Mouse (Mus musculus): ENCODE measurements at regions not wholly inside any gene's neighbourhood (a gene's known extent, or its start where the extent isn't known, plus 50 kb on each side); places are given as distances from the start of the nearest gene placed in this dataset.

DNA sequence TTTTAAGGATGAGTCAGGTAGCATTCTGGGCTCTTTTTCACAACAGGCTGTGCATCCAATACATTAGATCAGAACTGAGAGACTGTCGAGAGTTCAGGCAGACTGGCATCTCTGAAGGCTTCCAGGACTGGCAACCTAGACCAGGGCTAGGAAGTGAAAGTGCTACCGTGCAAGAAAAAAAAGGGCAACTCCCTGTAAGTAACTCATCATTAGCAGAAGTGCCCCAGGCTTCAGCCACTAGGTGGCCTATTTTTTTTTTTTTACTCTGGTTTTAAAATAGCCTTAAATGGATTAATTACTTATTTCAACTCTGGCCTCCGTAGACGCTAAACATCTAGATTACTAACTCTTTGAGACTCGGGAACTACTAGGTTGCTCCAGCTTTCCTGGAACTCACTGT is 216.8 kb downstream of the Sp3 start:
- no peak for DNase-seq

DNA sequence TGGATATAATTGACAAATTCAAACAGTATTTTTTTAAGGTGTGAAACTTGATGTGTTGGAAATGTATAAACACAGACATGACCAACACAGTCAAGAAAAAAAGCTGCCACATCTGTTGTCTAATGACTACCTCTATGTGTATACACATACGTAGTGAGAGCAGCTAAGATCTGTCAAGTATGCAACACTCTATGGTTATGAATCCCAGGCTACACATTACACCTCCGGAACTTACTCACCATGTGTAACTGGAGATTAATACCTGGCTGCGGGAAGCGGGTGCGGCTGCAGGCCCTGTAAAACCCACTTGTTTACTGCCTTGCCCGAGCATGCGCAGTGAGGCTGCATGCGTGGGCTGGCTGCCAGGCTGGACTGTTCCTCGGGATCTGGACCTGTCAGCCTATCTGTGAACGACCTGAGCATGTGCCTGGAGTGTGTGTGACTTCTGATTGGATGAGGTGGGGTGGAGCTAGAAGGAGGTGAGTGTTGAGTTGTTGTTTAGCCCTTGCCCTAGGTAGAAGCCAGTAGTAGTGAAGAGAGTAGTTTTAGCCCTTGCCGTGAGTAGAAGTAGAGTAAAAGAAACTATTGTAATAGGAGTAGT is 211.1 kb downstream of the Sp3 start:
- no peak for DNase-seq

DNA sequence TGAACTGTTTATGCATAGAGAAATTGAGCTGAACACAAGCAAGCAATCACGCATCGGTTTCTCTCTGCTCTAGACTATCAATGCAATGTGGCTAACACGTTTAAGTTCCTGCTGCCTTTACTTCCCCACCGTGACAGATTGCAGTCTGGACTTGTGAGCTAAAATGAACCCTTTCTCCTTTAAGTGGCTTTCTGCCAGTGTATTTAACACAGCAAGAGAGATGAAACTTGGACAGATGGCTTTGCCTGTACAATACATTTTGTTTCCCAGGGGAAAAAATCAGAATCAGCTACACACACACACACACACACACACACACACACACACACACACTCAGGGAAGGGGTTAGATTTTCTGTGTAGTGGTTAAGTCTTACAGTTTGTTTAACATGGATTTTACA is 206.8 kb downstream of the Sp3 start:
- no peak for DNase-seq

DNA sequence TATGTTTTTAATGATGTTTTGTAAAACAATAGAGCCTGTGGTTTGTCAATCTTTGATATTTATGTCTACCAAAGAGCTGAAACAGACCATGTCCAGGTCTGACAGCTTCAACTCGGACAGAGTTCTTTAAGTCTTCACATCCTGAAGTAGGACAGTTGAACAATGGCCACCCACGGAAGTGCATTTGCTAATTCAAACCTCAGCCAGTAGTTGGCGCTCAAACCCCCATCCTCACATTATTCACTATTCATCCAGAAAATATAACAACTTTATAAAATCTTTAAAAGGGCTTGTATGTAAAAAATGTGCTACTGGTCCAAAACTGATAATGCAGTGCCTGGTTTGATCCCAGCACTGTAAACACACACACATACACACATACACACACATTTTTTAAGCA is 202.9 kb downstream of the Sp3 start:
- DNase-seq: no peak

DNA sequence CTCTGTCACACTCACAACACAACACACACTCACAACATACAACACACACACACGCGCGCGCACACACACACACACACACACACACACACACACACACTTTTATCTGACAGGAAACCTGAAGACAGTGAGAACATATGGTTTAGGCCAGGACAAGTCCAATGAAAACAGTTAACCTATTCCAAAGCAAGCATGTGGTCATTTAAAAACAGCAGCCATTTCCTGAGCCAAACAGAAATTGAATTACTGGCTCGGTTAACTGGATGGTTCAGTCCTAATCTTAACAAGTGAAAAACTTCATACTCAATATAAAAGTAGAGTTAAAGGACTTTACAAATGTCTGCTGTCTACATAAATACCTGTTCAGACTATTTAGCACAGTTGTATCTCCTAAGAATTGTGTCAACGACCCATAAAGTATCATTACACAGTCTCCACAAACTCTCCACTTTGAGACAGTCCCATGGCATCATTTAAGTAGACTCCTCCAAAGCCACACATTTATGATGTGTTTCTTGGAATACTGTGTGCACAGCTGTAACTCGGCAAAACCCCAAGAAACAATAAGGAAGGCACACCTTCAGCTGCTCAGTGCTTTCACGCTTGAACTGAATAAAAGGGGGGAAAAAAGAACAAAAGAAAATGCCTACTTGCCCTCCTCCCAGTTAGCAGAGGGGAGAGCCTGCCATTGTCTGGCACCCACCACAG is 202.3 kb downstream of the Sp3 start:
- DNase-seq: no peak

DNA sequence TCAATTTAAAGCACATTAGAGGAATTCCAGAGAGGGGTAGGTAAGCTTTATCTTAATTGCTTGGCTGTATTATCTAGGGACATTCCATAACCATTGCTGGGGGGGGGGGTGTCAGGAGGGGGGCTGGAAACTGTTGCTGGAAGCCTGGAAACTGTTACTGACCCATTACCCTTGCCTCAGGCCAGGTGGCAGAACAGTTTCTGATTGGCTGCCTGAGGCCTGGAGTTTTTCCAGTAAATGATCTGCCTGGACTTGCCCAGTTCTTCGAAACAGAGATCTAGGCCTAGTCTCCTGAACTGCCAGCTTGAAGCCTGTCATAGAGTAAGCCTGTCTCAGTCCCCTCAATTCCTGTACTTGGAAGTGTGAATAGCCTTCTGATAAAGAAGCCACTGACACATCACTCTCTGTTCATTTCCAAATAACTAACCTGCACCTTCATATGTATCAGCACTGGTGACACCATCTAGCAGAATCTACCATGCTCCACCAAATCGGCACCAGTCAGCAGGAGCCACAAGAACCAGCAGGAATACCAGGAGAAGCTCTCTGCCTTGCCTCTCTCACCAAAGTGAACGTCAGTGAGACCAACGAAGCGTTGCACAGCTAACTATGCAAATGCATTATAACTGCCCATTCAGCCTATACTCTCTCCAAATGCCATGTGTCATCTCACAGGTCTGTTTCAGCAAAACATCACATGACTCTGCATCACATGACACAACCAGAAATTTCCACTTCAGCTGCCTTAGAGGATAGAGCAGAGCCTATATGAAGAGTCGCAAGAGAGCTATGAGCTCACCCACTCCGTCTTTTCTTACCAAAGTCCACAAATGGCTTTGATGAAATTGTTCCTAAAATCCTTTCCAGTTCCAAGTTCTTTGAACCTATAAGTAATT is 200.7 kb downstream of the Sp3 start:
- DNase-seq: no peak

DNA sequence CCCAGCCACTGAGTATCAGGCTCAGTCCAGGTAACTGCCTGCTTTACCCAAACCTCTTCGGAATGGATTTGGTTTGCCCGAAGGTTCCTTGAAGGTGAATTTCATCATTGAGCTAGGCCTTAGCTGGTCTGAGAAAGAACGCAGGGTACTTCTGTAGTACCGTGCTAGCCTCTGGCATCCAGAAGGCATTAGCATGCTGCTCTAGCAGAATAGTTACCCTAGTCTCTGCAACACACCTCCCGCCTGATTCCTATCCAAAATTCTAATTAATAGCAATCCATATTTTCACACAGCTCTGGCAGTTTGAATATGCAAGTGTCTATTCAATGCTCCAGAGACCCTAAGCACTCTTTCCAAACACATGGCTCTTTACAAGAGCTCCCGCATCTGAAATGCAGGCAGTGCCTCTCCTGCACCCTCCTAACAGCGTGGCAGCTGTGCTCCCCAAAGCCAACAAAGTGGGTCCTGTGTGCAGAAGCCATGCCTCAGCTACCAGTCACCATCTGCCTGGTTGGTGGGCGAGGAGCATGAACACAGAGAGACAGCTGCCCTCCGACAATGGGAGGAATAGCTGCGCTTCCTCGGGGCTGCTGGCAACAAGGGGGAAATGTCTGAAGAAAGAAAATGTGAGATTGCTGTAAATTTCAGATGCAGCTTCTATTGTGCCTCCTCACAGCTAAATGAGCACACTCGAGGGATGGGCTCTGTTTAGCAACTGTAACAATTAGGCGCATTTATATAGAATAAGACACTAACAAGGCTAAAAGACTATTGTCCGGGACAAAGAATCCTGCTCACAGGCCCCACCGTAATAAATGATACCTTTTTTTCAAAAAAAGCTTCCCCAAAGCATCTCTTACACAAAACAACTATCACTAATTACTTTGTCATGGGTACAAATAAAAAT is 198.6 kb downstream of the Sp3 start:
- no peak for DNase-seq

DNA sequence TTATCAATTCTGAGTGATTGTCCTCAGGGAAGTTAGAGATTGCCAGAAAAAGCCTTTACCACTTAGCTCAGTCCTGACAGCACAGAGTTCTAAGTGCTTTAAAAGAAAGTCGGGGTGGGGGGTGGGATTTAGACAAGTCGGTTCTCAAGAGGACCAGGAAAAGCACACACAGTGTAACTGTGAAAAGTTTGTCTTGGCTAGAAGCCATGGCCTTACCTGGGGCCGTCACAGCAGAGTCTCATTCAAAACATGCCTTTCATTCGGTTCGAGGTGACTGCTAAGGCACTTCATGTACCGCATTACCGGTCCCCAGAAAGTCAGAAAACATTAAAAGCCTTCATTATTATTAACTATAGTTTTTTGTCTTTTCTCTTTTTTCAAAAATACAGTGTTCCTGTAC is 197.9 kb downstream of the Sp3 start:
- DNase-seq: no peak

DNA sequence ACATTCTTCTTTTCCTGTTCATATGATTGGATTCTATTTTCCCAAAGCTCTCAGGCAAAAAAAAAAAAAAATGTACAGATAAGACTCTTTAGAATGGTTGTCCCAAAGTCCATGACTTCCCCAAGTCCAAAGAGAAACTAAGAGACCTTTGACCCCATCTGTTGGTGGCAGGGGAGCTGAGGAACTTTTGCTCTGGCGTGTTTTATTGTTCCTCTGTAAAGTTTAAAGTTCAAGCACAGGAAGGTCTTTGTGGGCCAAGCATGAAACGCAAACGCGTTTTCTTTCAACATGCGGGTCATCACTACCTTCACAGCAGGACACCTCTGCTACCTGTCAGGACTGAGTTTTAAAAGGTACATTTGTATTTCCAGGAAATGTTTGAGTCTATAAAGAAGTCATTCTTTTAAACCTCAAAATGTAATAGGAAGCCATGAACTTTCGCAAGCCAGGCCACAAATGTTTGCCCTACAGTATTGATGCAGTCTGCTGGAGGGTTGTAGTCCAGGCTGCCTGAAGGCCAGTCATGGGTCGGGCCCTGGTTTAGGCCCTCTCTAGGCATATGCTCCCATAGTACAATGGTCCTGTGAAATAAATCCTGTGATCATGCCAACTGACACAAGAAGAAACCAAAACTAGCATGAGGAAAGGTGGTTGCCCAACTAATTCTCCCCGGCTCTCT is 194.7 kb downstream of the Sp3 start:
- DNase-seq: no peak

DNA sequence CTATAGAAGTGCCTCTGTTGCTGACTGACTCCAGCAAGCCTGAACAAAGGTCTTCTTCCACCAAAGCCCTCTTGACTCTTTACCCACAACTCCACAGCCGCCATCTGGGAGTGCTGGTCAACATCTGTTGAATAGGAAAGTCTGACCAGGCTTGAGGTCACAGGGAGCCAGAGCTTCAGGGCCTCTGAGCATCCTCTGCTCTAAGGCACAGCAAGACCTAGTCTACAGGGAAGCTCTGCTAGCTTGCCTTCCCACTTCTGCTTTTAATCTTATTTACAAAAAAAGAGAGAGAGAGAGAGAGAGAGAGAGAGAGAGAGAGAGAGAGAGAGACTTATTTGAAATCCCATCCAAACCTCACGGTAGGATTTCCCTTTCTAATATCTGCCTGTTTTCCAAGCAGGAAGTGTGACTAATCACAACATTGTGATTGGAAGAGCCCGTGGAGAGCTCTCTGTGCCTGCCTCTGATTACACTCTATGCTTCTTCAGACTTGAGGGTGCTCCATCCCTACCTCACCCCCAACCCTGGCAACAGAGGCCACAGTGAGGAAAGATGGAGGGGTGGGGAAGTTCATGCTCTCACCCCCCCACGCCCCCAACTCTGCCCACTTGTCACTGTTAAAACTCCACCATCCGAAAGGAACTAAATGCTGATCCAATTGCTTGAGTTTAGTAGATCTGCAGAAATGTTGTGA is 194.1 kb downstream of the Sp3 start:
- no peak for DNase-seq

DNA sequence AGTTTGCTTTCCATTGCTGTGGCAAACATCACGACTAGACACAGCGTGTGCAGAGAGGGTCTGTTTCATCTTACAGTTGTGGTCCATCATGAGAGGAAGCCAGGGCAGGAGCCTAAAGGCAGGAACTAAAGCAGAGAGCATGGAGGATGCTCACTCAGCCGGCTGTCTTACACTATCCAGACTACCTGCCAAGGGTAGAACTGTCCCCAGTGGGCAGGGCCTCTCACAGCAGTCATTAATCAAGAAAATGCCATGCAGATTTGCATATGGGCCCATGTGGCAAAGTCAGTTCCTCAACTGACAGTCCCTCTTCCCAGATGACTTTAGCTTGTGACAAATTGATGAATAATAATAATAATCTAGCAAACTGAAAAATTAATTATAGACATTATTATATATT is 192.6 kb downstream of the Sp3 start:
- DNase-seq: no peak

DNA sequence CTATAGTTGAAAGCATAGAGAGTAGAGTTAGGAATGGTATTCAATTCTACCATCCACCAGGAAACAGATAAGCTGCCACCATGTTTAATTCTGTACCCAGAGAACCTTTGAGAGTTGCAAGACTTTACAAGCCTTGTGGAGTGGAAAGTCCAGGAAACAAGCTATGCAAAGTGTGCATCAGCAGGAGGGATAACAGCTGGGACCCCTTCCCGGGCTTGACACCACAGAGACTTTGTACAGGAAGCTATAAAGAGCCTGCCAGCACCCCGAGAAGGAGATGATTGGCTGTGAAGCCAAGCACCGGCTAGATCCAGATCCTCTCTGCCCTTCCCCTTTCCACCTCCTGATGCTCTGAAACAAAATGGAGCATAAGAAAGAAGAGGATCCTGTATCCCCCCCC is 188.8 kb downstream of the Sp3 start:
- no peak for DNase-seq

DNA sequence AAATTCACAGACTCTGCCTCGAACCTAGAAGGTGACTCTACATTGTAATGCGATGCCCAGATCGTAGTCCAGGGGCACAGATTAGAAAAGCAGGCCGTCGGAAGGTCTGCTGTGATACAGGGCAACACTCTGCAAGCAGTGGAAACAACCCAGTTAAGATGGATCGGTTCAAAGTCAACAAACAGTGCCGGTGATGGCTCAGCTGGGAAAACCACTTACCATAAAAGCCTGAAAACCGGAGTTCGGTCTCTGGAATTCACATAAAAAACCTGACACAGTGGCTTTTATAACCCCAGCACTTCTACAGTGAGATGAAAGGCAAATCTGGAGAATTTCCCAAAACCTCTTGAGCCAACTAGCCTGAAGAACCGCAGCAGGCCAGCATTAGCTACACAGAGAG is 186.8 kb downstream of the Sp3 start:
- DNase-seq: no peak

DNA sequence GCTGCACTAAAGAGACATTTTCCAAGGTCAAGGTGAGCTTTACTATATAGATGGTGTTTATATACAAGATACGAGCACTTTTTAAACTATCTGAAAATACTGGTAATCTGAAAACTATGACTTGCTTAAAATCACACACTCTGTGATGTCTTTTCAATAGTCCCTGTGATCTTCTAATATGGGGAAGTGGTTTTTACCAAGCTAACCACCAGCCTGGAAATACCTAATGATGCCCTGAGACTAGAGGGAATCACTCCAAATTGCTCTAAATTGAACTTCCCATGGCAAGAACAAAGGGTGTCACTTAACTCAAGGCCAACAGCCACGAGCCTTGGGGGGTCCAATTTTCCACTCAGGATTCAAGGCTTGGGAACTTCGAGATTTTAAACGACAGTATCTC is 185.7 kb downstream of the Sp3 start:
- no peak for DNase-seq

DNA sequence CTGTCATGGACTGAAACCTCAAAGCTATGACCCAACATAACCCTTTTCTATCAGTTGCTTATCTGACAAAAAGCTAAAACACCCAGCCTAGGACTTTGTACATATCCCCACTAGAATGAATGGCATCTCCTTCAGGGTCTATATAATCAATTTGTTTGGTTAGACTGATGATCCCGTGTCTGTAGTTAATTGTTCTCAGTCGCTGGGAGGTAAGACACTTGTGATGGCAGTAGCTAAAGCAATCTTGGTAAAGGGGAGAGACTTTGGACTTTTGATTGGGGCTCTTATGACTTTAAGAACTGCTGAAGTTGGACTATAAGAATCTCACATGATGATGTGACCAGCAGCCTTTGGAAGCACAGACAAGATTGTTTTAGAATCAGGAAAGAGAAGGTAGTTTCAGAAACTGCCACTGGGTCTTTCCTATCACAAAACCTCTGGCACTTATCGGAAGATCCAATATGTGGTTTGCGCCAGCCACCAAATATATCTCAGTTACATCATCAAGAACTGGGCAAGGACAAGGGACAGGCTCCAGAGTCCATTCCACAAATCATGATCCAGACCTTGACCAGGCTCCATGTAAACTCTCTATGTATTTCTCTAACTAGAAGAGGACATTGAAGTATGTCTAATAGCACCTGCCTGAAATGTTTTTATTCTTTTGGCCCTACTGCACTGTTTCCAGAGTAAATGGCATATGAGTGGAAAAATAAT is 183.1 kb downstream of the Sp3 start:
- no peak for DNase-seq

DNA sequence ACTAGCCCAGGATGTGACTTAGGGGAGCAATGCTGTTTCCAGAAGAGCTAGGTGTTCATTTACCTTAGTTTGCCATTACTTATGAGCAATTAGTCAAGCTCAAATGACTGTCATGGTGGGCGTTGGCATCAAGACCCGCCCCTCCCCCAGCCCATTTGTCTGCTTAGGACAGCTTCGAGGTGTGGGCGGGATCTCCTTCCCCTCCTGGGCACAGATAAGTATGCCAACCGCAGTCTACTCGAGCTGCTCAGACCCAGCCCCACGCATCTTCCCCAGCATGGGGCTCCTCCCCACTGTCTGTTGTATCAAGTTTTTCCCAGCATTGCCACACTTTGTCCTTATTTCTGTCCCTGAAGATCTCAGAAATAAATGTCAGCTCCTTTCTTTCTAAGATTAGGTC is 179.6 kb downstream of the Sp3 start:
- no peak for DNase-seq

DNA sequence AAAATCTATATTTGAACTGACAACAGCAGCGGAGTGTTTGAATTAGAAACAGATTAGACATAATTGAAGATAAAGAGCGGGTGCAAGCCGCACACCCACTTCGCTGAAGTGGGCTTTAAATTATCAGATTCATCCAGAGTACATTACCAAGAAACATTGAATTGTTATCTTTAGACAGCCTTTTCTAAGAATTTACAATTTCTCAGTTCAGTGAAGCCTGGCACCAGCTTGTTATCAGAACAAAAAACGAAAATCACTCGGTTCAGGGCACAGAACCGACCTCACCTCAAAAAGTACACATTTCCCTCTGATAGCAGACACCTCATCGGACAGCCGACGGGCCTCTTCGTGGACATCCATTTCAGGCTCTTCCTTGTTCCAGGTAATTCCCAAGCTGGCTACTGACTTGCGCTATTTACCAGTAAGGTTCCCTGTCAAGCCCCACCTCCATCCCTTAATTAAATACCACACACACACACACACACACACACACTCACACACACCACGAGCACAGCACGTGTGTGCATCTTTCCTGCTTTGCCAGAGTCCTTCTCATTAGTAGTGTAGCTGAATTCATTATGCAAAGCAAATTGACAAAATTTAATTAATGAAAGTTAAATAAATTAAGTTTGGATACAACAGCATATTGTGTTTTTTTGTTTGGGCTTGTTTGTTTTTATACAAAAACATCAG is 166.8 kb downstream of the Sp3 start:
- DNase-seq: no peak

DNA sequence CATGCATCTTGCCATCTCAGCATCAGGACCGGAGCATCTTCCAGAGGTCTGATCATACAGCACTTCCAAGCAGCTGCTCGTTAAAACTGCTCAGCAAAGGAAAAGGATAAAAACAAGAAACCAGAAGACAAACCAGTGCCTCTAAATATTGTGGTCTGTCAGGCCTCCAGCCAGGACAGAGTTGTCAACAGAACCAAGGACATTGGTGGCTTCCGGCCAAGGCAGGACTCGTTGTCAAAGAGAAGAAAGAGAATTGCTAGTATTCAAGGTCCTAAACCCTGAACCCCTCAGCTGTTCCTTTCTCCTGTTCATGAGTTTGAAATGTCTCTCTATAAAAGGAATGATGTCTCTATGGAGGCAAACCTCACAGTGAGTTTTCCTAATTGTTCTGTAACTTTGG is 155.0 kb downstream of the Sp3 start:
- no peak for DNase-seq

DNA sequence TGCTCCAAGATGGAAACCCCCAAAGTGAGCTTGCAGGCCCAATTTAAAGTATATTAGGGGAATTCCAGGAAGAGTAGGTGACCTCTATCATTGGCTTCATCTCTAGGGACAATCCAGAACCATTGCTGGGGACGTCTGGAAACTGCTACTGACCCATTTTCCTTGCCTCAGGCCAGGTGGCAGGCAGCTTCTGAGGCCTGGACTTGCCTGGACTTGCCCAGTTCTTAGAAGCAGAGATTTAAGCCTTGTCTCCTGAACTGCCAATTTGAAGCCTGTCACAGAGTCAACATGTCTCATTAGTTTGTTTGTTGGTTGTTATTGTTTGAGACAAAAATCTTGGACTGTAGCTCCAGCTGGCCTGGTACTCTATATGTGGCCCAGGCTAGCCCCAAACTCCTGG is 151.1 kb downstream of the Sp3 start:
- no peak for DNase-seq

DNA sequence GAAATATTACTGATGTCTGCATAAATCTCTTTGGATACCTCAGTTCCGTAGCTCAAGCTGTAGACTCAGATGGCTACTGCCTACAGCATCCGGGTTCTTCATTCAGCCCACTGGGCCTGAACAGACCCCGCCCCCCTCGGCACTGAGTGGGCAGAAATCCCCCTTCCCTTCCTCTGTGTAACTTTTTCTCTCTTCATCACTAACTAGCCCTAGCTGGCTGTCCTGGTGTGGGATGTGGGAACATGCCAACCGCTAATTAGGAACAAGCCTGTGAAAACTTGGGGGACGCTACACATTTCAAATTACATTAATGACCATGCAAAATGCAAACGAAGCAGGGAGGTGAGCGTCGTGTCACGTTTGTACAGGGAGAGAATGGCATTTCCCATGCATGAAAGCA is 147.5 kb downstream of the Sp3 start:
- no peak for DNase-seq

Data from right cerebral cortex, adult 18-20 months (tissue).